ENCODE assay signal across 23 mouse cellular contexts in genomic region chr13:103093713-103094112, GRCm38 (mm10).
"Had no signal": no experiment of that assay in that cellular context is flagged by ENCODE, and none has a peak within 500 bp of the region (broad histone marks: within the 10 kb centered on the region; RNA-seq: fewer than 3 reads in every experiment).

No protein-coding gene starts in this region.

- H3K4me1 ChIP-seq: stomach, embryonic 15.5 days had no signal

- H3K9me3 ChIP-seq: limb, embryonic 10.5 days; limb, embryonic 13.5 days; liver, embryonic 12.5 days; liver, embryonic 15.5 days; lung, embryonic 15.5 days; megakaryocyte, embryonic 14.5 days; midbrain, embryonic 10.5 days; midbrain, embryonic 13.5 days; neural tube, embryonic 13.5 days; stomach, embryonic 15.5 days had no signal

- H3K9ac ChIP-seq: limb, embryonic 13.5 days; liver, embryonic 12.5 days; liver, embryonic 15.5 days; lung, embryonic 15.5 days; midbrain, embryonic 13.5 days; neural tube, embryonic 13.5 days; stomach, embryonic 15.5 days had no signal

- H3K4me2 ChIP-seq: limb, embryonic 13.5 days; liver, embryonic 12.5 days; liver, embryonic 15.5 days; lung, embryonic 15.5 days; midbrain, embryonic 13.5 days; neural tube, embryonic 13.5 days; stomach, embryonic 15.5 days had no signal

- ATAC-seq: intestine, postnatal 0 days; liver, embryonic 12.5 days; midbrain, embryonic 13.5 days; midbrain, embryonic 16.5 days had no signal

- H3K36me3 ChIP-seq: limb, embryonic 10.5 days; limb, embryonic 13.5 days; liver, embryonic 12.5 days; liver, embryonic 15.5 days; lung, embryonic 15.5 days; midbrain, embryonic 10.5 days; midbrain, embryonic 13.5 days; neural tube, embryonic 13.5 days; stomach, embryonic 15.5 days had no signal

- H3K27me3 ChIP-seq: stomach, embryonic 15.5 days had no signal

- H3K4me3 ChIP-seq: layer of hippocampus, adult 2 months; limb, embryonic 10.5 days; limb, embryonic 13.5 days; liver, embryonic 12.5 days; liver, embryonic 15.5 days; lung, embryonic 15.5 days; megakaryocyte, embryonic 14.5 days; midbrain, embryonic 10.5 days; midbrain, embryonic 13.5 days; myocyte; neural tube, embryonic 13.5 days; stomach, embryonic 15.5 days had no signal

- H3K27ac ChIP-seq: layer of hippocampus, adult 2 months; limb, embryonic 10.5 days; limb, embryonic 13.5 days; liver, embryonic 12.5 days; liver, embryonic 15.5 days; lung, embryonic 15.5 days; midbrain, embryonic 10.5 days; midbrain, embryonic 13.5 days; neural tube, embryonic 13.5 days; stomach, embryonic 15.5 days had no signal

- DNase-seq: layer of hippocampus, adult 9-11 months; liver; lung, adult 18-20 months; lung, postnatal 10 days; lung, postnatal 36 days; retina, postnatal 1 day; right cerebral cortex, postnatal 25 days; spleen, adult 18-20 months; thymus, postnatal 25 days had no signal
